Mouse (Mus musculus) kidney, adult 2 months (tissue): ENCODE data around the gene Pigb.

Experiments
- CTCF ChIP-seq: fragments of 200-500 bp; conservative IDR thresholded peaks from 2 replicates; pipeline ENCODE4 v1.5.1; 2011; ENCODE audit warnings: low read depth, mild to moderate bottlenecking, control low read depth, low read length, moderate library complexity, mixed read lengths; ENCODE audit not compliant: insufficient read depth, insufficient read length
- POLR2A ChIP-seq: fragments of 200-500 bp; IDR thresholded peaks from one replicate; pipeline ENCODE4 v1.6.1; 2011; ENCODE audit warnings: low read depth, low read length, control low read depth

- TF ChIP-seq POLR2A, result no peak
- TF ChIP-seq CTCF, result no peak
Measured at GRCm38 (mm10) chr9:73068230-73068679, 28.1 kb upstream of the Pigb start.
